Mouse (Mus musculus) MEL (cell line): ENCODE data around the gene Npffr2.

Experiments
- CHD1 ChIP-seq: IDR thresholded peaks from 2 replicates; pipeline ENCODE4 v1.6.1; 2012; ENCODE audit warnings: low read depth, mild to moderate bottlenecking, inconsistent platforms, low read length, improper control_type of control experiment
- CTCF ChIP-seq, 3 experiments: IDR thresholded peaks in 2 of 3; conservative IDR thresholded peaks in 1 of 3; 2 replicates each; pipeline ENCODE4 v1.5.1; 2011 to 2012; ENCODE audit warnings: low read length in 3 of 3, low read depth in 2 of 3, mild to moderate bottlenecking in 2 of 3, improper control_type of control experiment in 1 of 3, inconsistent platforms in 1 of 3, mixed read lengths in 1 of 3, moderate library complexity in 1 of 3; ENCODE audit not compliant: control insufficient read depth in 1 of 3, insufficient read depth in 1 of 3, poor library complexity in 1 of 3, severe bottlenecking in 1 of 3
- E2F4 ChIP-seq: IDR thresholded peaks from 2 replicates; pipeline ENCODE4 v1.6.1; 2011; ENCODE audit warnings: low read depth, low read length, improper control_type of control experiment, borderline replicate concordance
- EP300 ChIP-seq, 2 experiments: IDR thresholded peaks; 2 replicates each; pipeline ENCODE4 v1.6.1; 2011; ENCODE audit warnings: improper control_type of control experiment in 2 of 2, low read length in 2 of 2, low read depth in 1 of 2, mild to moderate bottlenecking in 1 of 2
- GATA1 ChIP-seq: IDR thresholded peaks from 2 replicates; pipeline ENCODE4 v1.6.1; 2011; ENCODE audit warnings: low read depth, low read length, improper control_type of control experiment
- MXI1 ChIP-seq: IDR thresholded peaks from 2 replicates; pipeline ENCODE4 v1.6.1; 2011; ENCODE audit warnings: mild to moderate bottlenecking, low read depth, low read length, improper control_type of control experiment
- TCF12 ChIP-seq: IDR thresholded peaks from 2 replicates; pipeline ENCODE4 v1.6.1; 2014; ENCODE audit warnings: low read depth, mild to moderate bottlenecking, inconsistent platforms, low read length, improper control_type of control experiment, moderate library complexity
- USF1 ChIP-seq: IDR thresholded peaks from 2 replicates; pipeline ENCODE4 v1.6.1; 2014; ENCODE audit warnings: low read depth, mild to moderate bottlenecking, inconsistent platforms, low read length, improper control_type of control experiment, moderate library complexity

- TF ChIP-seq EP300 (IDR thresholded peaks at IDR 0.05; ENCODE audit: low read depth in 1 of 2, low read length in 2 of 2) = no peak
- TF ChIP-seq USF1 = no peak
- TF ChIP-seq TCF12 = no peak
- no peak for TF ChIP-seq E2F4
- TF ChIP-seq CHD1 = no peak
- no peak for TF ChIP-seq CTCF (IDR thresholded peaks at IDR 0.05 in 2 of 3, conservative IDR thresholded peaks at IDR 0.05 in 1 of 3; ENCODE audit: control insufficient read depth in 1 of 3, insufficient read depth in 1 of 3, low read depth in 2 of 3, low read length in 3 of 3, poor library complexity in 1 of 3, severe bottlenecking in 1 of 3)
- no peak for TF ChIP-seq GATA1
- no peak for TF ChIP-seq MXI1
Observed at GRCm38 (mm10) chr5:89542472-89542871, 15.2 kb downstream of the Npffr2 start.
